In genomic region chr6:119848696-119849347, GRCm38 (mm10) we compare ENCODE assay signal across 8 mouse cellular contexts. TPM values are rescaled to one million over a fixed set of nuclear protein-coding genes. Genes with fewer than 3 reads are reported as not detected.
DNase-seq lines count a peak whose midpoint lies in the region; ATAC-seq and TF ChIP-seq lines count a peak whose summit lies in the region.

No protein-coding gene starts in this region.

- no peaks in the 10 kb centered on the region for H3K9me3 ChIP-seq in heart, embryonic 11.5 days (replicated peaks; ENCODE audit: control insufficient read depth, low read length)
- no peaks in the 10 kb centered on the region for H3K9me3 ChIP-seq in G1E (replicated peaks)
- no peaks in the 10 kb centered on the region for H3K9me3 ChIP-seq in forebrain, postnatal 0 days (ENCODE audit: low read length)

- H3K27ac ChIP-seq in heart, embryonic 11.5 days (ENCODE audit: low read depth, low read length): peak overlapping the region; percentile 98
- peak overlapping the region; percentile 95 for H3K27ac ChIP-seq in forebrain, postnatal 0 days (ENCODE audit: low read depth, low read length)

- H3K4me2 ChIP-seq in heart, embryonic 11.5 days: peak overlapping the region; percentile 80
- H3K4me2 ChIP-seq in forebrain, postnatal 0 days (ENCODE audit: low read depth): peak overlapping the region; percentile 78

- H3K36me3 ChIP-seq in heart, embryonic 11.5 days (ENCODE audit: control insufficient read depth, insufficient read depth, low read length): no peaks in the 10 kb centered on the region
- peaks cover 2% of the 10 kb centered on the region for H3K36me3 ChIP-seq in G1E (replicated peaks)
- no peaks in the 10 kb centered on the region for H3K36me3 ChIP-seq in forebrain, postnatal 0 days (ENCODE audit: insufficient read depth)

- DNase-seq in heart, postnatal 14 days: no peak
- DNase-seq in G1E (ENCODE audit: low spot score): no peak
- peak; percentile 35 for DNase-seq in forebrain, postnatal 0 days
- no peak for DNase-seq in layer of hippocampus, adult 18-20 months (ENCODE audit: low spot score in 2 of 2)
- DNase-seq in spleen, postnatal 4 days (ENCODE audit: low spot score in 2 of 2): no peak

- WGBS in heart, embryonic 11.5 days (ENCODE audit: insufficient replicate concordance): 12% methylated on average over 13 of the region's 13 CpGs
- WGBS in forebrain, postnatal 0 days: 7% methylated on average over 13 of the region's 13 CpGs

- peak overlapping the region; percentile 65 for H3K4me3 ChIP-seq in heart, embryonic 11.5 days (ENCODE audit: low read depth, low read length)
- peak overlapping the region; percentile 91 for H3K4me3 ChIP-seq in G1E (ENCODE audit: low read depth, low read length)
- peak overlapping the region; percentile 96 for H3K4me3 ChIP-seq in forebrain, postnatal 0 days (ENCODE audit: low read depth, low read length)

- no peak for TF ChIP-seq CTCF in G1E (IDR thresholded peaks at IDR 0.05; ENCODE audit: low read depth, low read length)
- no peak for TF ChIP-seq CTCF in forebrain, postnatal 0 days (IDR thresholded peaks at IDR 0.05; ENCODE audit: low read depth)

- no peaks in the 10 kb centered on the region for H3K27me3 ChIP-seq in heart, embryonic 11.5 days (ENCODE audit: control insufficient read depth, insufficient read depth, low read length)
- no peaks in the 10 kb centered on the region for H3K27me3 ChIP-seq in G1E (ENCODE audit: insufficient read depth, low read length)
- no peaks in the 10 kb centered on the region for H3K27me3 ChIP-seq in forebrain, postnatal 0 days (ENCODE audit: insufficient read depth, low read length)

- ATAC-seq in heart, embryonic 11.5 days (replicated peaks; ENCODE audit: insufficient number of reproducible peaks, low FRiP score, low TSS enrichment): no peak; the same call in 1 of the 2 replicates
- no peak for ATAC-seq in G1E (ENCODE audit: extremely low read depth, insufficient number of reproducible peaks, low FRiP score, poor library complexity, severe bottlenecking)
- ATAC-seq in forebrain, postnatal 0 days: no peak
- peak; percentile 6 for ATAC-seq in megakaryocyte progenitor cell, adult 5-6 weeks (replicated peaks; ENCODE audit: poor library complexity)
- ATAC-seq in CD4-positive, CD25-positive, alpha-beta regulatory T cell, adult 4 months: no peak

- intact Hi-C loops in heart, postnatal 14 days (cut with DNase I): loop anchor here (5.0 kb wide), 1 partner anchor 57 kb away; no protein-coding TSS in a partner anchor

- peak overlapping the region; percentile 79 for H3K9ac ChIP-seq in heart, embryonic 11.5 days (ENCODE audit: low read depth, low read length)
- H3K9ac ChIP-seq in forebrain, postnatal 0 days: peak overlapping the region; percentile 92

- H3K4me1 ChIP-seq in heart, embryonic 11.5 days (ENCODE audit: control insufficient read depth, insufficient read depth, low read length): no peaks in the 10 kb centered on the region
- peaks cover 24% of the 10 kb centered on the region for H3K4me1 ChIP-seq in G1E (ENCODE audit: insufficient read depth, low read depth, low read length)
- no peaks in the 10 kb centered on the region; the same call in 1 of the 2 replicates for H3K4me1 ChIP-seq in forebrain, postnatal 0 days (ENCODE audit: insufficient read depth)

RNA-seq across cellular contexts. Expression of gene Erc1, which starts 0.9 kb away (rescaled TPM):
- polyA plus RNA-seq in heart, embryonic 11.5 days (2014; fragmentation: Nextera tagmentation; extraction: Ambion mirVana): 17.6 and 21.8 TPM in 2 replicates
- 10 to 100 TPM; 36.9 to 39.9 TPM for total RNA-seq in heart, postnatal 14 days (2021)
- total RNA-seq in G1E (2014; fragmentation: Nextera tagmentation) (21.4 and 24.2 TPM in 2 replicates), G1E (2017) (10.3 and 14.4 TPM in 2 replicates)
- polyA plus RNA-seq in G1E (2012): 1.9 and 2.9 TPM in 2 replicates
- 67.2 and 83.3 TPM in 2 replicates for total RNA-seq in forebrain, postnatal 0 days (2014; rRNA removed)
- polyA plus RNA-seq in forebrain, postnatal 0 days (2015; fragmentation: Nextera tagmentation; extraction: Ambion mirVana): 30.5 and 43.3 TPM in 2 replicates
- total RNA-seq in megakaryocyte progenitor cell, adult 5-6 weeks (2015): 5.1 TPM in 2 replicates
- total RNA-seq in megakaryocyte progenitor cell, adult 5-6 weeks (2017): 5.4 and 8.4 TPM in 2 replicates
- 10 to 100 TPM; 48.0 to 48.7 TPM for total RNA-seq in layer of hippocampus, adult 18-20 months (2021)
- 1 to 10 TPM; 6.7 to 7.0 TPM for polyA plus RNA-seq in CD4-positive, CD25-positive, alpha-beta regulatory T cell, adult 4 months (2017; shearing (Covaris generic))

RNA-seq across cellular contexts. Expression of gene Rad52, which starts 53.7 kb away (rescaled TPM):
- 10.9 and 18.4 TPM in 2 replicates for polyA plus RNA-seq in heart, embryonic 11.5 days (2014; fragmentation: Nextera tagmentation; extraction: Ambion mirVana)
- 10 to 100 TPM; 12.3 to 14.3 TPM for total RNA-seq in heart, postnatal 14 days (2021)
- 41.5 and 51.3 TPM in 2 replicates for total RNA-seq in G1E (2014; fragmentation: Nextera tagmentation)
- total RNA-seq in G1E (2017): 26.5 and 28.9 TPM in 2 replicates
- polyA plus RNA-seq in G1E (2012): 22.6 and 28.4 TPM in 2 replicates
- total RNA-seq in forebrain, postnatal 0 days (2014; rRNA removed): 35.2 and 36.1 TPM in 2 replicates
- 18.4 and 19.1 TPM in 2 replicates for polyA plus RNA-seq in forebrain, postnatal 0 days (2015; fragmentation: Nextera tagmentation; extraction: Ambion mirVana)
- total RNA-seq in megakaryocyte progenitor cell, adult 5-6 weeks (2015): 23.2 and 27.7 TPM in 2 replicates
- 20.4 and 26.3 TPM in 2 replicates for total RNA-seq in megakaryocyte progenitor cell, adult 5-6 weeks (2017)
- total RNA-seq in layer of hippocampus, adult 18-20 months (2021): 10 to 100 TPM; 35.7 to 37.7 TPM
- polyA plus RNA-seq in CD4-positive, CD25-positive, alpha-beta regulatory T cell, adult 4 months (2017; shearing (Covaris generic)): 10 to 100 TPM; 56.6 to 62.2 TPM
